Mouse (Mus musculus): ENCODE results near the gene Csf2ra. TPM values are rescaled to one million over a fixed set of nuclear protein-coding genes. Genes with fewer than 3 reads are reported as not detected.
"Not testable (repeated sequence)": the region's sequence is repeated elsewhere in the genome, so short reads cannot be mapped to it uniquely, and the experiment has no call there.

Gene Csf2ra
- 60.2 and 77.5 TPM in 2 replicates for polyA plus RNA-seq (2015; fragmentation: Nextera tagmentation; extraction: Ambion mirVana)

- H3K4me1 ChIP-seq (replicated peaks): peaks cover 4% of the 10 kb centered on the region; the same call in 1 of the 2 replicates
- H3K9me3 ChIP-seq: no peaks in the 10 kb centered on the region
- H3K36me3 ChIP-seq: no peaks in the 10 kb centered on the region
- ATAC-seq (ENCODE audit: low FRiP score, low read depth): no peak
- peak within 1 kb of the TSS; percentile 53 for H3K4me3 ChIP-seq
- H3K4me2 ChIP-seq: peak within 1 kb of the TSS; percentile 76
- H3K27me3 ChIP-seq: no peaks in the 10 kb centered on the region
- WGBS: 52% methylated on average over 36 of the region's 36 CpGs
- peak within 1 kb of the TSS; percentile 48 for H3K9ac ChIP-seq
- H3K27ac ChIP-seq (replicated peaks): peak within 1 kb of the TSS; percentile 93
Measured at GRCm38 (mm10) chr19:61227941-61228701, at the start of gene Csf2ra. Csf2ra (minus strand) TSS chr19:61228429.

GRCm38 (mm10) chr19:61275446-61275845, 47.2 kb upstream of the Csf2ra start:
- Histone ChIP-seq H3K4me1 (replicated peaks) (no peaks in the 10 kb centered on the region), H3K27ac (replicated peaks) (no peak overlapping the region), H3K4me2 (no peak overlapping the region), H3K4me3 (no peak overlapping the region), H3K9ac (no peak overlapping the region), H3K36me3 (no peaks in the 10 kb centered on the region), H3K9me3 (no peaks in the 10 kb centered on the region), H3K27me3 (no peaks in the 10 kb centered on the region)
- 94% methylated on average over 1 of the region's 1 CpGs for WGBS
- ATAC-seq (ENCODE audit: low FRiP score, low read depth): no peak

GRCm38 (mm10) chr19:61269141-61269540, 40.9 kb upstream of the Csf2ra start:
- not testable (repeated sequence) for H3K4me2 ChIP-seq; H3K27me3 ChIP-seq; H3K4me3 ChIP-seq; H3K9me3 ChIP-seq; H3K4me1 ChIP-seq (replicated peaks); ATAC-seq (ENCODE audit: low FRiP score, low read depth); H3K36me3 ChIP-seq; H3K9ac ChIP-seq; H3K27ac ChIP-seq (replicated peaks)
- 41% methylated on average over 11 of the region's 11 CpGs for WGBS

- Histone ChIP-seq H3K9ac (no peak overlapping the region), H3K4me3 (no peak overlapping the region), H3K27ac (replicated peaks) (no peak overlapping the region), H3K27me3 (no peaks in the 10 kb centered on the region), H3K36me3 (no peaks in the 10 kb centered on the region), H3K4me2 (no peak overlapping the region), H3K4me1 (replicated peaks) (peaks cover 3% of the 10 kb centered on the region; the same call in 1 of the 2 replicates), H3K9me3 (no peaks in the 10 kb centered on the region)
- 19% methylated on average over 7 of the region's 7 CpGs for WGBS
- ATAC-seq (ENCODE audit: low FRiP score, low read depth): no peak
Measured at GRCm38 (mm10) chr19:61267141-61267540, 38.9 kb upstream of the Csf2ra start.

GRCm38 (mm10) chr19:61266651-61267050, 38.4 kb upstream of the Csf2ra start:
- H3K9me3 ChIP-seq: no peaks in the 10 kb centered on the region
- 4% methylated on average over 26 of the region's 26 CpGs for WGBS
- no peaks in the 10 kb centered on the region for H3K27me3 ChIP-seq
- H3K4me2 ChIP-seq: no peak overlapping the region
- ATAC-seq (ENCODE audit: low FRiP score, low read depth): no peak
- H3K4me1 ChIP-seq (replicated peaks): peaks cover 3% of the 10 kb centered on the region; the same call in 1 of the 2 replicates
- no peaks in the 10 kb centered on the region for H3K36me3 ChIP-seq
- H3K9ac ChIP-seq: no peak overlapping the region
- no peak overlapping the region for H3K4me3 ChIP-seq
- no peak overlapping the region for H3K27ac ChIP-seq (replicated peaks)

- no peaks in the 10 kb centered on the region for H3K27me3 ChIP-seq
- WGBS: under 1% methylated on average over 12 of the region's 12 CpGs
- H3K27ac ChIP-seq (replicated peaks): no peak overlapping the region
- H3K4me1 ChIP-seq (replicated peaks): peaks cover 3% of the 10 kb centered on the region; the same call in 1 of the 2 replicates
- ATAC-seq (ENCODE audit: low FRiP score, low read depth): no peak
- no peak overlapping the region for H3K4me3 ChIP-seq
- H3K9ac ChIP-seq: no peak overlapping the region
- H3K4me2 ChIP-seq: no peak overlapping the region
- H3K36me3 ChIP-seq: no peaks in the 10 kb centered on the region
- H3K9me3 ChIP-seq: no peaks in the 10 kb centered on the region
Measured at GRCm38 (mm10) chr19:61266246-61266615, 38.0 kb upstream of the Csf2ra start.

- Histone ChIP-seq H3K9me3 (no peaks in the 10 kb centered on the region), H3K9ac (no peak overlapping the region), H3K4me1 (replicated peaks) (peaks cover 3% of the 10 kb centered on the region; the same call in 1 of the 2 replicates), H3K36me3 (no peaks in the 10 kb centered on the region), H3K4me3 (no peak overlapping the region), H3K27ac (replicated peaks) (peak overlapping the region; percentile 26; the same call in 1 of the 2 replicates), H3K4me2 (no peak overlapping the region), H3K27me3 (no peaks in the 10 kb centered on the region)
- ATAC-seq (ENCODE audit: low FRiP score, low read depth): peak; percentile 72
- WGBS: 33% methylated on average over 3 of the region's 3 CpGs
Measured at GRCm38 (mm10) chr19:61265349-61266245, 37.4 kb upstream of the Csf2ra start.

- H3K27ac ChIP-seq (replicated peaks): peak overlapping the region; percentile 26; the same call in 1 of the 2 replicates
- H3K27me3 ChIP-seq: no peaks in the 10 kb centered on the region
- no peak overlapping the region for H3K9ac ChIP-seq
- H3K36me3 ChIP-seq: no peaks in the 10 kb centered on the region
- H3K4me2 ChIP-seq: no peak overlapping the region
- no peak for ATAC-seq (ENCODE audit: low FRiP score, low read depth)
- H3K4me3 ChIP-seq: no peak overlapping the region
- no peaks in the 10 kb centered on the region for H3K9me3 ChIP-seq
- peaks cover 3% of the 10 kb centered on the region; the same call in 1 of the 2 replicates for H3K4me1 ChIP-seq (replicated peaks)
Measured at GRCm38 (mm10) chr19:61264933-61265332, 36.7 kb upstream of the Csf2ra start.

- no peak overlapping the region for H3K4me2 ChIP-seq
- ATAC-seq (ENCODE audit: low FRiP score, low read depth): no peak
Measured at GRCm38 (mm10) chr19:61264227-61264626, 36.0 kb upstream of the Csf2ra start.

GRCm38 (mm10) chr19:61261241-61261640, 33.0 kb upstream of the Csf2ra start:
- H3K4me1 ChIP-seq (replicated peaks): 0 out of 2 replicates have a peak, but pooled peaks cover 2% of the 10 kb centered on the region
- no peak overlapping the region for H3K4me2 ChIP-seq
- H3K27ac ChIP-seq (replicated peaks): no peak overlapping the region
- H3K27me3 ChIP-seq: no peaks in the 10 kb centered on the region
- ATAC-seq (ENCODE audit: low FRiP score, low read depth): no peak
- 88% methylated on average over 1 of the region's 1 CpGs for WGBS
- no peaks in the 10 kb centered on the region for H3K36me3 ChIP-seq
- no peaks in the 10 kb centered on the region for H3K9me3 ChIP-seq
- H3K4me3 ChIP-seq: no peak overlapping the region
- H3K9ac ChIP-seq: no peak overlapping the region

More at GRCm38 (mm10) chr19:61264227-61264626, 36.0 kb upstream of the Csf2ra start:
- no peak overlapping the region for H3K4me3 ChIP-seq
- no peaks in the 10 kb centered on the region for H3K36me3 ChIP-seq
- H3K27me3 ChIP-seq: no peaks in the 10 kb centered on the region
- no peak overlapping the region for H3K9ac ChIP-seq
- WGBS: 82% methylated on average over 1 of the region's 1 CpGs
- H3K27ac ChIP-seq (replicated peaks): no peak overlapping the region
- H3K9me3 ChIP-seq: no peaks in the 10 kb centered on the region
- peaks cover 3% of the 10 kb centered on the region; the same call in 1 of the 2 replicates for H3K4me1 ChIP-seq (replicated peaks)

- Histone ChIP-seq H3K4me3 (no peak overlapping the region), H3K4me2 (no peak overlapping the region), H3K27me3 (no peaks in the 10 kb centered on the region), H3K9ac (no peak overlapping the region), H3K36me3 (no peaks in the 10 kb centered on the region), H3K9me3 (no peaks in the 10 kb centered on the region), H3K27ac (replicated peaks) (no peak overlapping the region), H3K4me1 (replicated peaks) (no peaks in the 10 kb centered on the region)
- WGBS: 92% methylated on average over 18 of the region's 18 CpGs
- ATAC-seq (ENCODE audit: low FRiP score, low read depth): no peak
Measured at GRCm38 (mm10) chr19:61257733-61258132, 29.5 kb upstream of the Csf2ra start.

All from hindbrain, embryonic 15.5 days (tissue).